Mouse (Mus musculus) kidney, adult 2 months (tissue): ENCODE measurements around the gene Akr1c13.
"Not testable (repeated sequence)": the region's sequence is repeated elsewhere in the genome, so short reads cannot be mapped to it uniquely, and the experiment has no call there.

Experiments used
- CTCF ChIP-seq: fragments of 200-500 bp; conservative IDR thresholded peaks from 2 replicates; pipeline ENCODE4 v1.5.1; 2011; ENCODE audit warnings: low read depth, mild to moderate bottlenecking, control low read depth, low read length, moderate library complexity, mixed read lengths; ENCODE audit not compliant: insufficient read depth, insufficient read length
- POLR2A ChIP-seq: fragments of 200-500 bp; IDR thresholded peaks from one replicate; pipeline ENCODE4 v1.6.1; 2011; ENCODE audit warnings: low read depth, low read length, control low read depth

DNA sequence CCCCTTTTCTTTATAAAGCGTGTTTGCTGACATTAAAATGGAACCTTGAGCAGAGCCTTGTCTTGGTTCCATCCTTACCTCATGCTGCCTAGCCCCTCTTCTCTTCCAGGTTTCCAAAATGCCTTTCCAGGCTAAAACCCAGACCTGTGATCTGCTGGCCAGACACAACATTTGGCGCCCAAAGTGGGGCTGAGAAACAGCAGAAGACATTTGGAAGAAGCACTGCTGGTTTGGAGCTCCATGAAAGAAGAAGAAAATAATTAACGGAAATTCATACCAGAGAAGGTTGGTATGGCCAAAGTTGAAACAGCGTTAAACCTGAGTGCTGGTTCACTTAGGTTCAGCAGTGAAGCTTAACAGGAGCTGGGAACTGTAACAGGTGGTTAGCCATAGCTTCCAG lies 9.6 kb upstream of the Akr1c13 start:
- not testable (repeated sequence) for TF ChIP-seq CTCF, POLR2A
